Mouse (Mus musculus): ENCODE measurements around the gene Podn. TPM values are rescaled to one million over a fixed set of nuclear protein-coding genes. Genes with fewer than 3 reads are reported as not detected.

Podn gene
- polyA plus RNA-seq, 1 experiment from 2014 or later: 0.79 TPM

DNA sequence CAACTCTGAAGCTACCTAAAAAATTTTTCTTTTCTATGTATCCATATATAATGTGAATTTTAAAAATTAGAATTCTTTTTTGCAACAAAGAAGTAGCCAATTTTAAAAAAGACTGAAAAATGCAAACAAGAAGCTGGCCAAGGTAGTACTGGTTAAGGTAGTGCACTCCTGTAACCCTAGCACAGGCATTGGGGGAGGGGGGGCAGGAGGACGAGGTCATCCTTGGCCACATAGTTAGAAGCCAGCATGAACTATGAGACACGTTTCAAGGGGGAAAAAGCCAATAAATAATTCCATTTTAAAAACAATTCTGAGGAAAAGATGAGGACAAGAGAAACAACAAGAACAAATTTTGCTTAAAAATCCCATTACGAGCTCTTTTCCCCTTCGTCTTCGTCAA is 33.7 kb downstream of the Podn start:
- no peak for ATAC-seq (ENCODE audit: insufficient number of reproducible peaks, insufficient read depth, low FRiP score, low TSS enrichment)
- Histone ChIP-seq H3K9me3 (no peaks in the 10 kb centered on the region), H3K27me3 (no peaks in the 10 kb centered on the region), H3K4me3 (no peak overlapping the region), H3K9ac (no peak overlapping the region), H3K36me3 (peaks cover 51% of the 10 kb centered on the region), H3K4me1 (no peaks in the 10 kb centered on the region), H3K27ac (no peak overlapping the region), H3K4me2 (replicated peaks) (no peak overlapping the region)
- WGBS: 92% methylated on average over 5 of the region's 5 CpGs

GRCm38 (mm10) chr4:108060774-108061173 is 35.5 kb downstream of the Podn start:
- no peak overlapping the region for H3K4me2 ChIP-seq (replicated peaks)
- no peaks in the 10 kb centered on the region for H3K9me3 ChIP-seq
- H3K9ac ChIP-seq: no peak overlapping the region
- no peak overlapping the region for H3K27ac ChIP-seq
- peaks cover 49% of the 10 kb centered on the region for H3K36me3 ChIP-seq
- 79% methylated on average over 4 of the region's 4 CpGs for WGBS
- H3K27me3 ChIP-seq: no peaks in the 10 kb centered on the region
- no peak for ATAC-seq (ENCODE audit: insufficient number of reproducible peaks, insufficient read depth, low FRiP score, low TSS enrichment)
- no peak overlapping the region for H3K4me3 ChIP-seq
- H3K4me1 ChIP-seq: no peaks in the 10 kb centered on the region

- Histone ChIP-seq H3K27ac (no peak overlapping the region), H3K9ac (no peak overlapping the region), H3K4me3 (no peak overlapping the region), H3K36me3 (peaks cover 53% of the 10 kb centered on the region), H3K9me3 (no peaks in the 10 kb centered on the region), H3K4me2 (replicated peaks) (no peak overlapping the region), H3K27me3 (no peaks in the 10 kb centered on the region), H3K4me1 (no peaks in the 10 kb centered on the region)
- 67% methylated on average over 19 of the region's 19 CpGs for WGBS
- ATAC-seq (ENCODE audit: insufficient number of reproducible peaks, insufficient read depth, low FRiP score, low TSS enrichment): no peak
Observed at GRCm38 (mm10) chr4:108059601-108060379, 36.5 kb downstream of the Podn start.

- no peak overlapping the region for H3K9ac ChIP-seq
- no peak overlapping the region for H3K27ac ChIP-seq
- no peak for ATAC-seq (ENCODE audit: insufficient number of reproducible peaks, insufficient read depth, low FRiP score, low TSS enrichment)
- no peak overlapping the region for H3K4me3 ChIP-seq
- H3K27me3 ChIP-seq: no peaks in the 10 kb centered on the region
- no peaks in the 10 kb centered on the region for H3K4me1 ChIP-seq
- peaks cover 52% of the 10 kb centered on the region for H3K36me3 ChIP-seq
- H3K4me2 ChIP-seq (replicated peaks): no peak overlapping the region
- H3K9me3 ChIP-seq: no peaks in the 10 kb centered on the region
- 89% methylated on average over 10 of the region's 10 CpGs for WGBS
Observed at GRCm38 (mm10) chr4:108058166-108058565, 38.1 kb downstream of the Podn start.

- no peak for ATAC-seq (ENCODE audit: insufficient number of reproducible peaks, insufficient read depth, low FRiP score, low TSS enrichment)
- WGBS: 85% methylated on average over 2 of the region's 2 CpGs
- H3K4me2 ChIP-seq (replicated peaks): no peak overlapping the region
- no peaks in the 10 kb centered on the region for H3K27me3 ChIP-seq
- H3K4me3 ChIP-seq: no peak overlapping the region
- H3K36me3 ChIP-seq: peaks cover 53% of the 10 kb centered on the region
- H3K4me1 ChIP-seq: no peaks in the 10 kb centered on the region
- H3K9me3 ChIP-seq: no peaks in the 10 kb centered on the region
- no peak overlapping the region for H3K9ac ChIP-seq
- no peak overlapping the region for H3K27ac ChIP-seq
Observed at GRCm38 (mm10) chr4:108057247-108057646, 39.0 kb downstream of the Podn start.

DNA sequence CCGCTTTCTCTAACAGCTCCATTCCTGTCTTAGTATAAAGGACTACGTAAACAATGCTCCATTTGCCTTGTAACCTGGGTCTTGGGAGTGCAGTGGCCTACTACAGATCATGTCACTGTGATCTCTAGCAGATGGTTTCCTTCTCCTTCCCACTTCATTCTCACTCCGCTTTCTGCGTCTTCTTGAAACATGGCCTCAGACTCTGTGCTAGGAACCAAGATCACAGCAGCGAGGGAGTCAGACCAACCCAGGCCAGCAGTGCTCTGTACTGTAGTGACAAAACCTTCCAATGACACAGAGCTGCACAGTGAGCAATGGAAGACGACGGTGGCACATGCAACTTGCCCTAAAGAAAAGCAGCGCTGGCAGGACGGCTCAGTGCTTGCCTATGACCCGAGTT is 40.4 kb downstream of the Podn start:
- 93% methylated on average over 10 of the region's 10 CpGs for WGBS
- H3K36me3 ChIP-seq: peaks cover 59% of the 10 kb centered on the region
- no peaks in the 10 kb centered on the region for H3K4me1 ChIP-seq

GRCm38 (mm10) chr4:108052673-108053072 is 43.6 kb downstream of the Podn start:
- Histone ChIP-seq H3K4me3 (no peak overlapping the region), H3K9ac (no peak overlapping the region), H3K4me1 (no peaks in the 10 kb centered on the region), H3K27ac (no peak overlapping the region), H3K4me2 (replicated peaks) (no peak overlapping the region), H3K9me3 (no peaks in the 10 kb centered on the region), H3K36me3 (peaks cover 63% of the 10 kb centered on the region), H3K27me3 (no peaks in the 10 kb centered on the region)
- ATAC-seq (ENCODE audit: insufficient number of reproducible peaks, insufficient read depth, low FRiP score, low TSS enrichment): no peak
- WGBS: 86% methylated on average over 8 of the region's 8 CpGs

More for the DNA sequence above, 40.4 kb downstream of the Podn start:
- H3K9me3 ChIP-seq: no peaks in the 10 kb centered on the region
- no peak overlapping the region for H3K4me3 ChIP-seq
- no peak overlapping the region for H3K27ac ChIP-seq
- no peak overlapping the region for H3K4me2 ChIP-seq (replicated peaks)
- no peaks in the 10 kb centered on the region for H3K27me3 ChIP-seq
- no peak overlapping the region for H3K9ac ChIP-seq
- no peak for ATAC-seq (ENCODE audit: insufficient number of reproducible peaks, insufficient read depth, low FRiP score, low TSS enrichment)

DNA sequence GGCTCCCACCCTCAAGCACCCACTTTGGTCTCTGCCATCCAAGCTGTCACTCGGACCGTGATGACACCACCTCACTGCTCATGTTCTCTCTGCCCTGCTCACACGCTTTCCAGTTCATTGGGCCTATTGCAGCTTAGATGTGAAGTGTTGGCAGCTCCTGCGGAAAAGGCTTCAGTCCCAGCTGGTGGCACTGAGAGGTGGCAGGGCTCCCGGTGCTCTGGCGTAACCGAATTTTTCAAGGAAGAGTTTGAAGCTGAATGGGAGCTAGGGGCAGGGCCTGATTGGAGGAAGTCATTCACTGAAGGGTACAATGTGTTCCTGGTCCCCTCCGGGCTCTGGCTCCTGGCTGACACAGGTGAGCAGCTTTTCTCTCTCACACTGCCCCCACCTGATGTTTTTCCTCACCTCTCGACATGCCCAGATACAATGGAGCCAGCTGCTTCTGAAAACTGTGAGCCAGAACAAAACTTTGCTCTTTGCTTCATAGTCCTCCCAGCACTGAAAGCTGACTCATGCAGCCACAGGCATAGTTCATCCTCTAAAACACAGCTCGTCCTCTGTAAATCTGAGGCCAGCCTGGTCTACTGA is 44.5 kb downstream of the Podn start:
- Histone ChIP-seq H3K9me3 (no peaks in the 10 kb centered on the region), H3K27me3 (no peaks in the 10 kb centered on the region), H3K9ac (no peak overlapping the region), H3K4me2 (replicated peaks) (no peak overlapping the region), H3K27ac (no peak overlapping the region), H3K4me1 (no peaks in the 10 kb centered on the region), H3K4me3 (no peak overlapping the region), H3K36me3 (peaks cover 72% of the 10 kb centered on the region)
- no peak for ATAC-seq (ENCODE audit: insufficient number of reproducible peaks, insufficient read depth, low FRiP score, low TSS enrichment)
- 84% methylated on average over 10 of the region's 10 CpGs for WGBS

DNA sequence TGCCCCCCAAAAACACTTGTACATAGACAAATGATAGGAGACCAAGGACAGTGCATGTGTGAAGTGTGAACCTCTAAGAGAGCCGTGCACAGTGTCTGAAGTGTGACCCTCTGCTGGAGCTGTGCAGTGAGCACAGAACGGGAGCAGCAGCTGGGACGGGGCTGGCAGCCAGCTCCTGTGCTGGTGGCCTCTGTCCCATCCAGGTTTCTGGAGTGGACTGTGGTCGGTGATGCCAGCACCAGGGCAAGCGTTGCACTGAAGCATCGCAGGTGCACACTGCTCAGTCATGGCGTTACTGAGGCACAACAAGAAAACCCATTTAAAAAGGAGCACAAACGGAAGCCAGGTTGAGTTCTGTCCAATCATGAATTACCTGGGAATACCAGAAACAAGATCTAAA is 50.1 kb downstream of the Podn start:
- no peaks in the 10 kb centered on the region for H3K27me3 ChIP-seq
- no peak overlapping the region for H3K4me3 ChIP-seq
- H3K9ac ChIP-seq: no peak overlapping the region
- H3K9me3 ChIP-seq: no peaks in the 10 kb centered on the region
- H3K4me2 ChIP-seq (replicated peaks): no peak overlapping the region
- H3K4me1 ChIP-seq: 0 out of 2 replicates have a peak, but pooled peaks cover 3% of the 10 kb centered on the region
- no peak overlapping the region for H3K27ac ChIP-seq
- peaks cover 39% of the 10 kb centered on the region for H3K36me3 ChIP-seq
- ATAC-seq (ENCODE audit: insufficient number of reproducible peaks, insufficient read depth, low FRiP score, low TSS enrichment): no peak
- 88% methylated on average over 8 of the region's 8 CpGs for WGBS

DNA sequence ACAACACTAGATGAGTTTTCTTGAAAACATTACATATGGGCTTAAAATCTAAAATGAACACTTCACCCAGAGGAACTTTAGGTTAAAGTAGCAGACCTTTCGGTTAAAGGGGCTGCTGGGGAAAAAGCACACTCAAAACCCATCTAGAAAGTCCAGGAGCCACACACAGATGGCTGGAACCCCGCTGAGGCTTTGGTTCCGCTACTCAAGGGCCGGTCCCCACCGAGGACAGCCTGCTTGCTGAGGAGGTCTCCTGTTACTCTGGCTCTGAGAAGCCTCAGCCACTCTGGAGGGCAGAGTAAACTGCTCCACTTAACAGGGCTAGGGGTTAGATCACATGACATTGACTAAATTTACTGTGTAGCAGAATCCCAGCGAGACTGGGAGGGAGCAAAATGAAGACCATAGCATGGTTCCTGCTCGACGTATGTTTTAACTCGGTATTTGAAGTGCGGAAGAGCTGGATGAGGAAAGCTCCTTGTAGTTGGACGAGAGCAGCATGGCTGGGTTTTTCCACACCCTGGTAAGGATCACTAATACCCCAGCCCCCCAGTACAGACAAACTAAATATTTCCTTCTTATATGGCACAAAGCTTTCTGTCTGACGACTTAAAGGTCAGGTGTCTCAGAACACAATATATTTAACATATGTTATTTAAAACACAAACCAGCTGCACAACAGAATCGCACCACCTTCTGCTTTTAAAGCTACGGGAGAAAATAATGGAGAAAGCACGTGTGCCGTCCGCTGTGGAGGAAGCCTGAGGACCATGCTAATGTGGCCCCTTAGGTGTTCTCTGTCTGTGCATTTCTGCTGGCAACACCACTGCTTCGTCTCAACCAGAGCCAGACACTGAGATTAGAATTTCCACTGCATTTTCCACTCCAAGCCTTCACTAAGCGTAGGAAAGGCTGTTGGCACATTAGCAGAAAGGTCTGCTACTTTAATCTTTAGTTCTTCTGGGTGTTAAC is 50.8 kb downstream of the Podn start:
- WGBS: 49% methylated on average over 19 of the region's 19 CpGs
- no peak for ATAC-seq (ENCODE audit: insufficient number of reproducible peaks, insufficient read depth, low FRiP score, low TSS enrichment)
- H3K36me3 ChIP-seq: peaks cover 34% of the 10 kb centered on the region

DNA sequence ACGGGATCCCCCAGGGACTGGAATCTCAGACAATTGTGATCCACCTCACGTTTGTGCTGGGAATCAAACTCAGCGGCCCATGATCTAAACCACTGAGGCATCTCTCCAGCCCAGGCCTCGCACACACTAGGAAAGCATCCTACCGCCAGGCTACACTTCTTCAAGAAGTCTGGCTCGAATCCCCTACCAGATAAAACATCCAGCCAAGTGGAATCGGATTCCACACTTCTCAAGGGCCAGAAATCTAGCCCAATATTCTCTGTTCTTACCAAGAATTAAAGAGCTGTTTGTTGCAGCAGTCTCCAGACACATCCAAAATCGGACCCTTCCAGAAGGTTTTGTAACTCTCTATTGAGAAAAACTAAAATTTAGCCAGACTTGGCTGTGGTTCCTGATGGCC is 59.2 kb downstream of the Podn start:
- Histone ChIP-seq H3K4me2 (replicated peaks) (no peak overlapping the region), H3K9me3 (no peaks in the 10 kb centered on the region), H3K36me3 (no peaks in the 10 kb centered on the region; the same call in 1 of the 2 replicates), H3K9ac (no peak overlapping the region), H3K4me1 (peaks cover 9% of the 10 kb centered on the region; the same call in 1 of the 2 replicates), H3K4me3 (no peak overlapping the region), H3K27me3 (peaks cover 10% of the 10 kb centered on the region), H3K27ac (no peak overlapping the region)
- WGBS: 82% methylated on average over 8 of the region's 8 CpGs
- no peak for ATAC-seq (ENCODE audit: insufficient number of reproducible peaks, insufficient read depth, low FRiP score, low TSS enrichment)

More for the DNA sequence above, 50.8 kb downstream of the Podn start:
- H3K9ac ChIP-seq: no peak overlapping the region
- no peak overlapping the region for H3K4me3 ChIP-seq
- no peaks in the 10 kb centered on the region for H3K9me3 ChIP-seq
- H3K27me3 ChIP-seq: no peaks in the 10 kb centered on the region
- H3K4me2 ChIP-seq (replicated peaks): no peak overlapping the region
- H3K27ac ChIP-seq: peak overlapping the region; percentile 7; the same call in 1 of the 2 replicates
- H3K4me1 ChIP-seq: 0 out of 2 replicates have a peak, but pooled peaks cover 3% of the 10 kb centered on the region

Measured in embryonic facial prominence, embryonic 12.5 days (tissue).